Mouse (Mus musculus) limb, embryonic 14.5 days (tissue): ENCODE measurements around the gene Ipmk. TPM values are rescaled to one million over a fixed set of nuclear protein-coding genes. Genes with fewer than 3 reads are reported as not detected.

ENCODE experiments used
- ATAC-seq: fragments of 200-750 bp; cut with Nextera tagmentation; 2 replicates; pipeline ENCODE4 v1.8.0; 2017; ENCODE audit warnings: low read depth, moderate number of reproducible peaks, moderate TSS enrichment; ENCODE audit not compliant: low FRiP score
- DNase-seq: peaks from one replicate; pipeline ENCODE4 v3.0.0-alpha.2; 2015; ENCODE audit warnings: low spot score
- H3K27ac ChIP-seq: fragments of 300-500 bp; sonication (generic); replicated peaks from 2 replicates; pipeline ENCODE4 v1.5.1; 2014; ENCODE audit warnings: low read depth, mild to moderate bottlenecking, low read length, moderate library complexity, mixed read lengths
- H3K27me3 ChIP-seq: fragments of 300-500 bp; sonication (generic); 2 replicates; pipeline ENCODE4 v1.6.1; 2014; ENCODE audit warnings: low read length, mixed read lengths; ENCODE audit not compliant: control insufficient read depth, insufficient read depth
- H3K36me3 ChIP-seq: fragments of 300-500 bp; sonication (generic); 2 replicates; pipeline ENCODE4 v1.6.1; 2014; ENCODE audit warnings: mild to moderate bottlenecking, low read length, moderate library complexity, mixed read lengths; ENCODE audit not compliant: control insufficient read depth, insufficient read depth
- H3K4me1 ChIP-seq: fragments of 300-500 bp; sonication (generic); 2 replicates; pipeline ENCODE4 v1.6.1; 2014; ENCODE audit warnings: antibody characterized with exemption, low read length, mixed read lengths; ENCODE audit not compliant: control insufficient read depth, insufficient read depth
- H3K4me2 ChIP-seq: fragments of 300-500 bp; sonication (generic); replicated peaks from 2 replicates; pipeline ENCODE4 v1.6.1; 2014; ENCODE audit warnings: low read depth, mild to moderate bottlenecking, low read length, moderate library complexity; ENCODE audit not compliant: severe bottlenecking
- H3K4me3 ChIP-seq: fragments of 300-500 bp; sonication (generic); replicated peaks from 2 replicates; pipeline ENCODE4 v1.5.1; 2014; ENCODE audit warnings: low read length
- H3K9ac ChIP-seq: fragments of 300-500 bp; sonication (generic); 2 replicates; pipeline ENCODE4 v1.6.1; 2014; ENCODE audit warnings: mild to moderate bottlenecking, low read depth, low read length, moderate library complexity; ENCODE audit not compliant: severe bottlenecking
- H3K9me3 ChIP-seq: fragments of 300-500 bp; sonication (generic); 2 replicates; pipeline ENCODE4 v1.6.1; 2016; ENCODE audit warnings: low read length; ENCODE audit not compliant: control insufficient read depth
- POLR2A ChIP-seq: fragments of 200-500 bp; IDR thresholded peaks from 2 replicates; pipeline ENCODE4 v1.8.0; 2012; ENCODE audit warnings: inconsistent platforms, mild to moderate bottlenecking, moderate library complexity, borderline replicate concordance; ENCODE audit not compliant: insufficient read depth, insufficient read length; ENCODE audit errors: extremely low read depth
- WGBS: fragments of 180-500 bp; shearing (Covaris S2); extraction: QIAGEN DNeasy Blood & Tissue Kit; methylation state at CpG from one replicate; pipeline ENCODE4 v1.1.7; 2014; 5-methylcytosine and 5-hydroxymethylcytosine counted together
- polyA plus RNA-seq, 2 experiments: library from polyadenylated mRNA; depleted of rRNA in 1 of 2; stranded (reverse) in 1 of 2; unstranded in 1 of 2; fragments of >200 nt; fragmentation: Nextera tagmentation in 1 of 2; extraction: Ambion mirVana in 1 of 2; gene quantifications; 2 replicates each; pipeline versions ENCODE4 v1.2.1 to v1.2.3; 2012 to 2014

Ipmk gene
- polyA plus RNA-seq, 2 experiments: 8.8 to 11.9 TPM

- H3K4me1 ChIP-seq: no peaks in the 10 kb centered on the region
- WGBS: 66% methylated on average over 5 of the region's 5 CpGs
- ATAC-seq (no peak), DNase-seq (no peak)
- no peaks in the 10 kb centered on the region for H3K36me3 ChIP-seq
- no peak overlapping the region for H3K9ac ChIP-seq
- no peak for TF ChIP-seq POLR2A
- no peak overlapping the region for H3K4me2 ChIP-seq
- no peaks in the 10 kb centered on the region for H3K9me3 ChIP-seq
- no peak overlapping the region for H3K27ac ChIP-seq
- no peak overlapping the region for H3K4me3 ChIP-seq
- no peaks in the 10 kb centered on the region for H3K27me3 ChIP-seq
Measured at GRCm38 (mm10) chr10:71409948-71410347, 62.4 kb downstream of the Ipmk start.

GRCm38 (mm10) chr10:71413401-71413800 is 65.8 kb downstream of the Ipmk start:
- ATAC-seq (no peak), DNase-seq (no peak)
- Histone ChIP-seq H3K9ac (no peak overlapping the region), H3K27me3 (no peaks in the 10 kb centered on the region), H3K4me2 (no peak overlapping the region), H3K4me1 (no peaks in the 10 kb centered on the region), H3K27ac (no peak overlapping the region), H3K36me3 (no peaks in the 10 kb centered on the region), H3K4me3 (no peak overlapping the region), H3K9me3 (no peaks in the 10 kb centered on the region)
- 69% methylated on average over 12 of the region's 12 CpGs for WGBS
- TF ChIP-seq POLR2A: no peak

DNA sequence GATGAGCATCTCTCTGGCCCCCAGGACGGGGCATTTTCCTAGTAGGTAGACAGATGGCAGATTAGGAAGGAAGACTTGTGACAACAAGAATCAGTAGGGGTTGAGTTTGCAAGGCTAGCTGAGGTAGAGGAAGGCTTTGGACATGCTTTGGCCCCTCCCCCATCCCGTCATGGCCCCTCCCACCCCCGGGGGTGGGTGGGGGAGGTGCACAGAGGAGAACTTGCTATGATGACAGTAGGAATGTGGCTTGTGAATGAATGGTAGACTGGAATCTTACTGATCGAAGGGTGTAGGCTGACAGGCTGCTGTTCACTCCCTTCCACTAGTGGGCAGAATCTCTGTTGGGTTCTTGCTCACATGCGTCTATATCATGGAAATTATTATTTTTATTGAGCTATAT is 74.0 kb downstream of the Ipmk start:
- WGBS: 60% methylated on average over 5 of the region's 5 CpGs

GRCm38 (mm10) chr10:71422047-71423037 is 74.8 kb downstream of the Ipmk start:
- DNase-seq (peak; percentile 38), ATAC-seq (no peak)
- TF ChIP-seq POLR2A: no peak
- Histone ChIP-seq H3K36me3 (no peaks in the 10 kb centered on the region), H3K27me3 (no peaks in the 10 kb centered on the region), H3K9ac (no peak overlapping the region), H3K9me3 (no peaks in the 10 kb centered on the region), H3K4me2 (no peak overlapping the region), H3K4me3 (no peak overlapping the region), H3K4me1 (no peaks in the 10 kb centered on the region), H3K27ac (no peak overlapping the region)
- WGBS: 41% methylated on average over 14 of the region's 14 CpGs

More for the DNA sequence above, 74.0 kb downstream of the Ipmk start:
- H3K4me3 ChIP-seq: no peak overlapping the region
- no peak overlapping the region for H3K9ac ChIP-seq
- TF ChIP-seq POLR2A: no peak
- DNase-seq (no peak), ATAC-seq (no peak)
- no peak overlapping the region for H3K27ac ChIP-seq
- H3K4me2 ChIP-seq: no peak overlapping the region
- H3K27me3 ChIP-seq: no peaks in the 10 kb centered on the region
- no peaks in the 10 kb centered on the region for H3K36me3 ChIP-seq
- H3K4me1 ChIP-seq: no peaks in the 10 kb centered on the region
- no peaks in the 10 kb centered on the region for H3K9me3 ChIP-seq

GRCm38 (mm10) chr10:71426740-71427139 is 79.2 kb downstream of the Ipmk start:
- no peak overlapping the region for H3K4me2 ChIP-seq
- no peak overlapping the region for H3K9ac ChIP-seq
- no peak overlapping the region for H3K4me3 ChIP-seq
- no peaks in the 10 kb centered on the region for H3K36me3 ChIP-seq
- no peak for TF ChIP-seq POLR2A
- H3K4me1 ChIP-seq: no peaks in the 10 kb centered on the region
- WGBS: 78% methylated on average over 6 of the region's 6 CpGs
- no peak for ATAC-seq
- no peak overlapping the region for H3K27ac ChIP-seq
- no peaks in the 10 kb centered on the region for H3K27me3 ChIP-seq
- H3K9me3 ChIP-seq: no peaks in the 10 kb centered on the region
- no peak for DNase-seq

GRCm38 (mm10) chr10:71427381-71427780 is 79.8 kb downstream of the Ipmk start:
- Histone ChIP-seq H3K27ac (no peak overlapping the region), H3K9me3 (no peaks in the 10 kb centered on the region), H3K4me1 (no peaks in the 10 kb centered on the region), H3K4me2 (no peak overlapping the region), H3K4me3 (no peak overlapping the region), H3K36me3 (no peaks in the 10 kb centered on the region), H3K9ac (no peak overlapping the region), H3K27me3 (no peaks in the 10 kb centered on the region)
- DNase-seq: no peak
- no peak for ATAC-seq
- WGBS: 76% methylated on average over 10 of the region's 10 CpGs
- TF ChIP-seq POLR2A: no peak
